Mouse (Mus musculus) spleen, postnatal 36 days (tissue): Measurements from ENCODE around the gene Clmn.
A peak's percentile ranks its signal among the peaks of the same experiment; 100 is the strongest.

Experiments used
- DNase-seq, 2 experiments: peaks; one replicate each; pipeline ENCODE4 v3.0.0; 2022; ENCODE audit warnings: low spot score in 2 of 2, mixed read lengths in 1 of 2

Gene Clmn

GRCm38 (mm10) chr12:104864439-104865165 is at the start of gene Clmn:
TSS of gene Clmn (minus strand) at chr12:104865076.
- no peak for DNase-seq

- no peak for DNase-seq
Observed at GRCm38 (mm10) chr12:104912990-104913389, 48.1 kb upstream of the Clmn start.

- DNase-seq: no peak
Observed at GRCm38 (mm10) chr12:104912281-104912933, 47.5 kb upstream of the Clmn start.

DNA sequence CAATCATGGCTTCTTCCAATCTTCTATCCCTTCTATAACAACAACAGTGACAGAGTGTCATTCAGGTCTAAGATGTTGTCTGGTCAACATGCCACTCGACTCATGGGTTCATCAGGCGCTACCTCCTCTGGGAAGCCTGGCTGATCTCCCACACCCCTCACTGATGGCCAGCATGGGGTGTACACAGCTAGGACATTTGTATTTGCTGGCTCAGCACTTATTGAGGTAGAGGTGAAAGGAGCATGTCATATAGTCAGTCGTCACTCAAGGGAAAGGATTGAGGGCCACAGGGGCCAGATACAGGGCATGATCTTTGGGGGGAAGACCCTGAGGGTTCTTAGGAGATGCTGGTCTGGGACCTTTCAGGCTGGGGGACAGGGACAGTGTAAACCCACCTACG is 44.9 kb upstream of the Clmn start:
- DNase-seq: no peak

DNA sequence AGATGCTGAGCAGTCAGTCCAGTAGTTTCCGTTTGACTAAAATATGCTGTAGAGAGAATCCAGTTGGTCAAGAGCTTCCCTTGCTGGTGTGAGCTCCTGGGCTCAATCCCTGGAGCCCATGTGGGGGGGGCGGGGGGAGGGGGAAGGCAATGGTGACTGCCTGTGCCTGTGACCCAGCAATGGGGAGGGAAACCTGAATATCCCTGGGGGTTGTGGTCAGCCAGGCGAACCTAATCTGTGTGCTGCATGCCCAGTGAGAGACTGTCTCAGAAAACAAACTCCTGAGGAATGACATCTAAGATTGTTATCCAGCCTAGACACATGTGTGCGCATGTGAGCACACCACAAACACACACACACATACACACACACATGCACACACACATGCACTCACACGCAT is 44.1 kb upstream of the Clmn start:
- no peak for DNase-seq

- no peak for DNase-seq
Observed at GRCm38 (mm10) chr12:104908024-104908781, 43.3 kb upstream of the Clmn start.

DNA sequence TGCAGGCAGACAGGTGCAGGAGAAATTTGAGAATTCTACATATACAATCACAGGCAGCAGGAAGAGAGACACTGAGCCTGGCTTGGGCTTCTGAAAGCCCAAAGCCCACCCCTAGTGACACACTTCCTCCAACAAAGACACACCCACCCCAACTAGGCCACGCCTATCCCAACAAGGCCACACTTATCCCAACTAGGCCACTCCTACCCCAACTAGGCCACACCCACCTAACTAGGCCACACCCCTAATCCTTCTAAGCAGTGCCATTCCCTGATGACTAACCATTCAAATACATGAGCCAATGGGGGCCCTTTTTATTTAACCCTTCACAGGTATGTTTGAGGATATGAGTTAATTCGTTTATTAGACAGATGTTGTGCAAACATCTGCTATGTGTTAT is 42.3 kb upstream of the Clmn start:
- DNase-seq: no peak

GRCm38 (mm10) chr12:104904138-104904537 is 39.3 kb upstream of the Clmn start:
- DNase-seq: peak; percentile 11 to 14

DNA sequence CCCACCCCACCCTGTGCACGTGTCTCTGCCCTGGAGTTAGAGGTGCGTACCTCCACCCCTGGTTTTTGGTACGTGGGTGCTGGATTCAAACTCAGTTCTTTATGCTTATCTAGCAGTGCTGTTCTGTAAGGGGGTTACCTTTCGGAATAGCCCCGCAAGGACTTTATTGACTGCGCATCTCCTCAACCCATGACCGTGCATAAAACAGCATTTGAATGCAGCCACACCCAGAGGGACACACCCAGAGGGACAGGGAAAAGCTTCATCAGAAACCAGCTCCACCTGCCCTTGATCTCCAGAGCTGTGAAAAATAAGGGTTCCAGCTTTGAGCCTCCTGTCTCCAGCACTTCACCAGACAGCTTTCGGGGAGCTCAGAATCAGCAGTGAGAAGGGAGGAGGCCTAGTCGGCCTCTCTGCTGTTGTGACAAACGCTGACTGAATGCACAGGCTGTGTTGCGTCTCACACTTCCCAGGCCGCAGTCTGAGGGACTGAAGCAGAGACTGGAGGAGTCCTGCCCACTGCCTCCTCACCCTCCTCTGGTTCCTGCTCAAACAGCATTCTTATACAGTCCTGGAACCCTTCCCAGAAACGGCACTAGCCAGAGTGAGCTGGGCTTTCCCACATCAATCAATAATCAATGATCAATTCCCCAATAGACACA is 37.6 kb upstream of the Clmn start:
- DNase-seq: no peak

DNA sequence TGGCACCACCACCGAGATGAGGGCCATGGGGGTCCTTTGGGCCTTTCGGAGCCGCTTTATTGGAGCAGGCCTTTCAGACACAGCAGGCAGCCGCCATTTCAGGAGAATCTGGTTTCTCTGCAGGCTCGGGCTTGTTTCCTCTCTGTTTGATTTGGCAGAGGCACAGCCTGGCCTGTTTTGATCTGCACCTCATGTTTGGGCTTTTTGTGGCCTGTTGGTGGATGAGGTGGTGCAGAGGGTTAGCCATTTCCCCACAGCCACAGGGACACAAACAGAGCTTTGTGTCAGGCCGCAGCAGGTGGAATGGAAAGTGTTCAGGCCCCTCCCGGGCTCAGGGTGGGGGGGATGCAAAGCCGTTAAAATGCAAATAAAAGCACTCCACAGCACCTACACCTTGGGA is 36.4 kb upstream of the Clmn start:
- no peak for DNase-seq

- no peak for DNase-seq
Observed at GRCm38 (mm10) chr12:104899835-104900234, 35.0 kb upstream of the Clmn start.

DNA sequence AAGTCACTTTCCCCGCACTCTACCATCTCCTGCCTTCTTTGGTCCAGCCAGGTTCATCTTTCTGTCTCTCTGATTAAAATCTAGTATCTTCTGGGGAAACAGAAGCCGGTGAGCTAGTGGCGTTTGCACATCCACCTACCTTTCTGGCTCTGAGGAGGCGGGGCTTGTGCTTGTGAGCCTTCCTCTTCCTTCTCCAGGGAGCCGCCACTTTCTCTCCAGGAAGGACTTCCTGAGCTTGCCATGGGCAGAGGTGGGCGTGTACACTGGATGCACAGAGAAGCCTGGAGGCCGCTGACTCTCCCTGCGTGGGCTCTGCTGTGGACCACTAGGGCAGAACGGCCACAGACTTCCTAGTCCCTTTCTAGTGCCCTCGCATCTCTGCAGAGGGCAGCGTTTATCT is 34.3 kb upstream of the Clmn start:
- no peak for DNase-seq

DNA sequence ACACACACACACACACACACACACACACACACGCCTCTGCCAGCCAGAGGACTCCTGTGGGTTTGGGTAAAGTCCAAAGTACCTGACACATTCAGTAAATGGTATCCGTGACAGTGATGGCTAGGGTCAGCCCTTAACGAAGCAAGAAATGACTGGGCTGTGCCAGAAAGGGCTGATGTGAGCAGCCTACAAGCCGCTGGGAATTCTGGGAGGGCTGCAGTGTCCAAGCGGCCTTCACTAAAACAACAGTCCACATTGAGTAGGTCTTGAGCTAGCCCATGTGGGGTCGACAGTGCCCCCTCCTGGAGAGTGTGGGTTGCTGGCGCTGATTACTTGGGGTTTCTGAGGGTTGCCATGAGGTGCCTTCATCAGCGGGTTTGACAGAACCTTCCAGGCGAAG is 33.8 kb upstream of the Clmn start:
- no peak for DNase-seq

- DNase-seq: no peak
Observed at GRCm38 (mm10) chr12:104897051-104897618, 32.3 kb upstream of the Clmn start.

DNA sequence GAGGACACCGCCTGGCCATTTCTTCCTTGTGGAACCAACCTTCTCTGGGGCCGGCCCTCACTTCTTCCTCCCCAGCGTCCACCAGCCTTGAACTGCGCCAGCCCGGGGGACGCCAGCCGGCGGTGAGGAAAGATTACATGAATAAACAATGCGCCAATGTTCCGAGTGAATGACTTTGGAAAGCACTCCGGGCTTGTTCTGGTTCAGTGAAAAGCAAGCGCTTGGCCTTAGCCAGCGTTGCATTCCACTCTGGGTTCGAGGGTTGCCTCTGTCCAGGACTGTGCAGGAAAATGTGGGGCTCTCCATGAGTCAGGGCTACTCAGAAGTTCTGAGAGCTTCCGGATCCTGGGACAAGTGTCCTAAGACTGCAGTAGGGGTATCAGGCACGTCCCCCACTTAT is 31.8 kb upstream of the Clmn start:
- DNase-seq: no peak

GRCm38 (mm10) chr12:104892245-104892644 is 27.4 kb upstream of the Clmn start:
- DNase-seq: no peak

DNA sequence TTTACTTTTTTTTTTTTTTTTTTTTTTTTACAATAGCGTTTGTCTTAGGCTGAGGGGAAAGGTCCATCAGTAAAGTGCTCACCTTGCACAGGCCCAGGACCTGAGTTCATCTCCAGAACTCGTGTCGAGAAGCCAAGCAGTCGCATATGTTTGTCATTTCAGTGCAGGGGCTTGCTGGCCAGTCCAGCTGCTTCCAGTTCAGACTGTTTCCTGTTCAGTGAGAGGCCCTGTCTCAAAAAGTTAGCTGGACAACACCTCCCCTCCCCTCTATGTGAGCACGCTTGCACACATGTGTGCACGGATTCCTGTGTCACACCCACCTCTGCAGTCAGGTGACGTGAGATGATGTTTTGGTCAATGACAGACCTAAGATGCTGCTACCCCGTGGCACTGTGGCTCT is 25.2 kb upstream of the Clmn start:
- DNase-seq: no peak

GRCm38 (mm10) chr12:104886104-104886503 is 21.2 kb upstream of the Clmn start:
- DNase-seq: no peak

- DNase-seq: no peak
Observed at GRCm38 (mm10) chr12:104882533-104882932, 17.7 kb upstream of the Clmn start.

GRCm38 (mm10) chr12:104882061-104882460 is 17.2 kb upstream of the Clmn start:
- no peak for DNase-seq

- DNase-seq: no peak
Observed at GRCm38 (mm10) chr12:104881518-104882060, 16.7 kb upstream of the Clmn start.

DNA sequence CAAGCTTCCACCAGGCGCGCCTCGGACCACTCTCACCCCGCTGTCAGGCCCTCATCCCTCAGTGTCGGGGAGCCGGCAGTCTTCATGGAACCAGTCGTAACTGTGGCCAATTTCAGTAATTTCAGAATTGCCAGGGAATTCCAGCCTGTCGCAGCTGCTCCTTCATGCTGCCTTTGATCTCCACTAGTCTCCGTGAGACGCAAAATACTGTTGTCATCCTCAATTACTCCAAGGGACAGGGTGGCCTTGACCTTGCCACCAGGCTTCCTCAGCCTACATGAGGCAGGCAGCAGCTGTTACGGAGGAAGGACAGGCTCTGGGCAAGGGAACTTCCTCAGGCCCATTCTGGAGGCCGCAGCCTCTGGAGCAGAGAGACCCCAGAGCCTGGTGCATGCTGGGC is 15.5 kb upstream of the Clmn start:
- DNase-seq: no peak
